Mouse (Mus musculus): ENCODE results near the gene Kcnk13.

Kcnk13 gene

DNA sequence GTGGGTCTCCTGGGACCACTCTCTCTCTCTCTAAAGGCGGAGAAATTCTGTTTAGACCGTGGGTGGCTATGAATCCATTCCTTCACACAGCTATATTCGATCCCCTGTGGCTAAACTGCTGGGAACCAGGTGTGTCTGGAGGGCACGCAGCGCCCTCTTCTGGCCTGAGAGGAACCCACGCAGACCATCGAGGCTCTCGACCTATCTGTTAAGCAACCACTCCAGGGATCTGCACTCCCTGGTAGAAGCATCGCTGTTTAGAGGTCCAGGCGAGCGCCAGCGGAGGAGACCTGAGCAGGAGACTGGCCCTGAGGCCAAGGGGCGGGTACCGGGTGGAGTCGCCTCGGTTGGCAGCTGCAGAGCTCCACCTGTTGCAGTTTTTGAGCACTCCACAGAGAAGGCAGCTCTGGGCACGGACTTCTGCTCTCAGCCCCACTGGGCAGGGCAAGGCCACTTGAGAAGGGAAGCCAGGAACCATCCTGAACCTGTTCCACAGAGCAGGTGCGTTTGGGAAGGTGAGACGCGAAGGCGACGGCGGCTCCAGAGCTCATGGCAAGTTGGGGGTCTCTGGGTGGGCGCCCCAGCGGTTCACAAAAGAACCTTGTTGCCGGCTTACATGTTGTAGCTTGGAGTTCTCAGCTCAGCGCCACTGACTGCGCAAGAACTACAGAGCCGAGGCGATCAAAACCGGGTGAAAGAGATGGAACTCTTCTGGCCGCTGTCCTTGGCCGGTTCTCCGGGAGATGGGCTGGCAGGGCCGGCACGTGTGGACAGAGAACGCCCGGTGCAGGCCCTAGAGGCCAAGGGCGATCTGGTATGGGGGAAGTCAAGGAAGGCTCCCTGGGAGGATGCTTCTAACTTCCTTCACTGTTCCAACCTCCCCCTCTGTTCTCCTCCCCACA lies at the start of gene Kcnk13:
Kcnk13 (plus strand) TSS at position 199 of the 902 bp plus-strand sequence.
- peak; percentile 49 for DNase-seq (ENCODE audit: low read depth, low spot score)

- DNase-seq (ENCODE audit: low read depth, low spot score): no peak
These were observed 46.4 kb upstream of the Kcnk13 start for GRCm38 (mm10) chr12:99917800-99918427.

GRCm38 (mm10) chr12:99919636-99920035 lies 44.7 kb upstream of the Kcnk13 start:
- no peak for DNase-seq (ENCODE audit: low read depth, low spot score)

DNA sequence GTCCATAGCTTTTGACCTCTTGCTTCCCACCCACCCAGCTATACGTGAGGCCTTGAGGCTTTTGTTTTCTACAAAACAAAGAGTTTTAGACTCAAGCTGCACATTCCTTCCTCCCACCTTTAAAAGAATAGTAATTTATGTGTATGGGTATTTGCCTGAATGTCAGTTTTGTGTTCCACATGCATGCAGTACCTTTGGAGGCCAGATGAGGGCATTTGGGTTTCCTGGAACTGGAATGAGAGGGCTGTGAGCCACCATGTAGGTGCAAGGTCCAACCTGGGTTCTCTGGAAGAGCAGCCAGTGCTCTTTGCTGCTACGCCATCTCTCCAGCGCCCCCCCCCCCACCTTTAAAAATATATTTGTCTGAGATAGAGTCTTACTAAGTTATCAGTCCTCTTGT lies 43.3 kb upstream of the Kcnk13 start:
- no peak for DNase-seq (ENCODE audit: low read depth, low spot score)

DNA sequence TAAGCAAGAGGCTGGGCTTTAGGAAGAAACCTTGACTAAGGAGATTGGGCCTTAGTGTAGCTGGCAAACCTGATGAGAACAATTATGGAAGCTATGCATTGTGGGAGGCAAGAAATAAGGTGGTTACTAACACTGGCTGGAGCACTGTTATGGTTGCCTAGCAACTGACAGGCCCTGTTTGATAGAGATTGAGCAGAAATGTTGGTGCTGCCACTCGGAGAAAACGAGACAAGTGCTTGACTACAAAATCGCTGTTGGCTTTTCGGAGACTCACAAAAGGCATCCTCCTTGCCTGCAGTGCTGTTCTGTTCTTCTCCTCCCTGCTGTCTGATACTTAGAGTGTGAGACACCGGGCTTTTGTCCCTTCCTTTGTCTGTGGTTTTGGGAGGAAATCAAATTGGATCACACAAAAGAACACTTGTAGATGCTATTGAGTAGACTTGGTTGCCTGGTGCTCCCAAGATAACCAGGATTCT lies 41.1 kb upstream of the Kcnk13 start:
- no peak for DNase-seq (ENCODE audit: low read depth, low spot score)

DNA sequence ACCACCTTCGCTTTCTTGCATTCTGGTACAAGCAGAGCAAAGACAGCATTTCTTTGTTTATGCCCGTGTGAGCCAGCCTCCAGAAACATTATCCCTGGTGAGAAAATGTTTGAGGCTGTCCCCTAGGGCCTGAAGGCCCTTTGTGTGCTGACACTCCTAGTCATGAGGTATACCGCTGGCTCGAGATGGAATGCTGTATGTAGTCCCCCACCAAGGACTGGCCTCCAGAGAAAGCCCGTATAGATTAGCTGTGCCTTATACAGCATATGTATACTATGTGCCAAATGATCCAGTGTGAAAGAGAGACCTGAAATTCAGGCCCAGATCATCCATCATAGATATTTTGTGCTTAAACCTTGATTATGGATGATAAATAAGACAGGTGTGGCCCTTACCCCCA lies 40.6 kb upstream of the Kcnk13 start:
- no peak for DNase-seq (ENCODE audit: low read depth, low spot score)

GRCm38 (mm10) chr12:99928311-99928710 lies 36.0 kb upstream of the Kcnk13 start:
- no peak for DNase-seq (ENCODE audit: low read depth, low spot score)

GRCm38 (mm10) chr12:99929160-99929559 lies 35.1 kb upstream of the Kcnk13 start:
- DNase-seq (ENCODE audit: low read depth, low spot score): no peak

DNA sequence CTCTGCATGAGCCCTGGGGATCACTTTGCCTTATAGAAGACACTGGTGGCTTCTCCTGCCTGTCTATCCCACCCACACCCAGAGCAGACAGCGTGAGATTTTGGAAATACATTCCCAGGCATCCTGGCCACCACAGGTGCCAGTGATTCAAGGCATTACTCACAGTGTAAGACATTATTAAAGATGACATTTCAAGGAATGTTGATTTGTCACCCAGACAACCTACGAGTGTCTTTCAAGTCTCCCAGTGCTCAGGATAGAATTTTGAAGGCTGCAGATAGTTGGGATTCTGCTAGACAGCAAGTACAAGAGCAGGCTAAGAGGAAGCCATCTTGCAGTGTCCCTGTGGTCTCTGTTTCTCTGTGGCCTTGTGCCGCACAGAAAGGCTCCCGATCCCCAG lies 32.1 kb upstream of the Kcnk13 start:
- DNase-seq (ENCODE audit: low read depth, low spot score): no peak

DNA sequence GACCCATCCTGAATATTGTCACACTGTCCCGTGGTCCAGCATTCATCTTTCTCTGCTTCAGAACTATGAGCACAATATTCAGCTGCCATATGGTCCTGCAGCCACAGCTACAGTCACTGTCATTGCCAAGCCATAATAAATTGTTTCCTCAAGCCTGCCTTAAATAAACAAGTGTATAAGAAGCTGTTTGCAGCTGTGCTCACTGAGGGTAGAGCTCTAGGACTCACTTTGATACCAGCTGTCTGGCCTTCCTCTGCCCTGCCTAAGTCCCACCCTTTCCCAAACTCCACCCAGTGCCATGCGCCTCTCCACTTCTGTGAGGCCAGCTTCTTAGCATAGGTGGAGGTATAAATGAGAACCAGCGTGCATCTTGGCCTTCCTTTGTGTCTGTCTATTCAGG lies 30.7 kb upstream of the Kcnk13 start:
- DNase-seq (ENCODE audit: low read depth, low spot score): no peak

DNA sequence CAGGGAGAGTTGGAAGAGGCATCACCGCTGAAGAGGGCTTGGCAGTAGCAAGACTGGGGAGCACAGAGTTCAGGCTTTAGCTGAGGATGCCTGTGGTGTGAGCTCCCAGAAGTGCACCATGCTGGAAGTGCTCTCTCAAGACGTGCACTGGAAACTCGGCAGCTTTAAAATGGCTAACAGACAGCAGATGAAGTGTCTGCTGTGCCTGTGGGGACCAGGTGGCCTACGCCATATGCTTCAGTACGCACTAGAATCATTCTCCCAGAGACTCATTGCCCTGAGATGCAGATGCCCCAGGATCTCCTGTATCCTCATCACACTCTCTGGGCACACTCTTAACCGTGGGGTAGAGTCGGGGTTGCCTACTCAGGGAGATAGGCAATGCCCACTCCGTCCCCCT lies 28.9 kb upstream of the Kcnk13 start:
- no peak for DNase-seq (ENCODE audit: low read depth, low spot score)

GRCm38 (mm10) chr12:99938476-99938875 lies 25.8 kb upstream of the Kcnk13 start:
- DNase-seq (ENCODE audit: low read depth, low spot score): no peak

DNA sequence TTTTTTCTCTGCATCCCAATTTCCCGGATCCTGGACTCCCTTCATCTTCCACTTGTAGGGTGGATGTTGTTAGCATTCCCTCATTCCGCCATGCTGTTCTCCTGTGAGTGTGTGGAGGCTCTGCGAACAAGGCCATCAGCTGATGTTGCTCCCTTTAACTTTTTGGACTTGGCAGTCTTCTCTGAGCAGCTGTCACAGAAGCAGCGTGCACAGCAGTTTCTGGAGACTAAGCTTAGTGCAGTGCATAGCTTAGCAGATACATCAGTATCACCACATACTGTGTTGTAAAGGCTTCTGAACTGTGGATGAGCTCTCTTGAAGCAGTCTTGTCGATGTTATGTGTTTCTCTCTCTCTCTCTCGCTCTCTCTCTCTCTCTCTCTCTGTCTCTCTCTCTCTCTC lies 25.1 kb upstream of the Kcnk13 start:
- no peak for DNase-seq (ENCODE audit: low read depth, low spot score)

DNA sequence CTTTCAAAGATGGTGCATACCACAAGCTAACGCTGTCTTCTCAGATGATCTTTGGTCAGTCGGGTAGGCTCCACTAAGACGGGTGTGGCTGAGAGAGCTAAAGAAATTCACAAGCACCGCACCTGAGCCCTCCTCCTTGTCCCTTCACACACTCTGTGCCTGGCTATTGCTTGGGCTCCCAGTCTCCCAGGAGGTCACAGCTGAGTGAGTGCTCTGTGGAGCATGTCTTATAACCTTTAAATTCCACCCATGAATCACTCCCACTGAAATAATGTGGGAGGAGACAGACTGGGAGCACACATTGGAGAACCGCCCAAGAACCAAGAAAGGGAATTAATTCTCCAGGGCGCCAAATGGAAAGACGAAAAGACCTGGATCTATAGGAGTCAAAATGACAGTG lies 23.6 kb upstream of the Kcnk13 start:
- no peak for DNase-seq (ENCODE audit: low read depth, low spot score)

DNA sequence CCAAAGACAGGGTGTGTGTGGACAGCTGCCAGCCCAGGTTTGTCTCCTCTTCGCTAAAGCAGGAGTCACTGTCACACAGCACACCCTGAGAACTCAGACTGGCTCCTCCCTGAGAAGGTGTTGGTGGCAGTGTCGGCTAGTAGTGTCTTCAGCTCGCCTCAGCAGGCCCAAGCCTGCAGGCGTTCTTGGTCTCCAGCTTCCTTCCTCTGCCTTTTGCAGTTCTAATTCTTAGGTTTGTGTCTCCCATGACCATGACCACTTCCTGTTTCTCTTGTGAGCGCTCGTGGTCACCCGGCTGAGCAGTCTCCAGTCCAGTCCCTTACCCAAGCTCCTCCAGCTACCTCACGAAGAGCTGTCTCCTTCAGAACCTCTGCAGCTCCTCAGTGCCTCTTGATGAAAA lies 21.9 kb upstream of the Kcnk13 start:
- no peak for DNase-seq (ENCODE audit: low read depth, low spot score)

- DNase-seq (ENCODE audit: low read depth, low spot score): no peak
These were observed 11.4 kb upstream of the Kcnk13 start for GRCm38 (mm10) chr12:99952928-99953327.

GRCm38 (mm10) chr12:99956411-99956810 lies 7.9 kb upstream of the Kcnk13 start:
- no peak for DNase-seq (ENCODE audit: low read depth, low spot score)

GRCm38 (mm10) chr12:99958068-99959060 lies 5.9 kb upstream of the Kcnk13 start:
- no peak for DNase-seq (ENCODE audit: low read depth, low spot score)

DNA sequence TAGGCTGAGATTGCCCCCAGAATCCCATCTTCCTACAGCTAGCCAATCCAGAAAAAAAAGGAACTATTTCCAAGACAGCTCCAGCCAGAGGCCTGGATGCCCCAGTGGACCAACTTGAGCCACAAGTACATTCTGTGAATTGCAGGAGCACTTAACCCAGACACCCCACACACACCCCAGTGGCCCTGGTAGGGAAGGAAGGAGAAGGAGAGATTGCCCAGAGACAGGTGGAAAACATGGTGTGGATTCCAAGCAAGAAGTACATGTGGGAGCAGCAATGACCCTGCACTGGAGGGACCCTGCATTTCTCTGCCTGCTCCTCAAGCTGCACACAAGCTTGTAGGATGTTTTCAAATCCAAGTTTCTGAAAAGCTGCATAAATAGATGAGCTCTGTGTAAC lies 5.0 kb upstream of the Kcnk13 start:
- no peak for DNase-seq (ENCODE audit: low read depth, low spot score)

GRCm38 (mm10) chr12:99959930-99960329 lies 4.4 kb upstream of the Kcnk13 start:
- no peak for DNase-seq (ENCODE audit: low read depth, low spot score)

GRCm38 (mm10) chr12:99960675-99961074 lies 3.6 kb upstream of the Kcnk13 start:
- no peak for DNase-seq (ENCODE audit: low read depth, low spot score)
